Mouse (Mus musculus) heart, embryonic 13.5 days (tissue): ENCODE measurements around the gene Dapk2. TPM values are rescaled to one million over a fixed set of nuclear protein-coding genes. Genes with fewer than 3 reads are reported as not detected.

Experiments used
- ATAC-seq: fragments of 200-750 bp; cut with Nextera tagmentation; 2 replicates; pipeline ENCODE4 v1.8.0; 2017; ENCODE audit warnings: moderate TSS enrichment; ENCODE audit not compliant: insufficient number of reproducible peaks, low FRiP score, low TSS enrichment; ENCODE audit errors: extremely low read depth
- H3K27ac ChIP-seq: fragments of 300-500 bp; sonication (generic); replicated peaks from 2 replicates; pipeline ENCODE4 v1.5.1; 2015; ENCODE audit warnings: moderate library complexity, mild to moderate bottlenecking, inconsistent platforms
- H3K27me3 ChIP-seq: fragments of 300-500 bp; sonication (generic); replicated peaks from 2 replicates; pipeline ENCODE4 v1.6.1; 2015; ENCODE audit warnings: mild to moderate bottlenecking, inconsistent platforms
- H3K36me3 ChIP-seq: fragments of 300-500 bp; sonication (generic); 2 replicates; pipeline ENCODE4 v1.6.1; 2015; ENCODE audit warnings: mild to moderate bottlenecking, inconsistent platforms
- H3K4me1 ChIP-seq: fragments of 300-500 bp; sonication (generic); 2 replicates; pipeline ENCODE4 v1.6.1; 2015; ENCODE audit warnings: inconsistent platforms
- H3K4me2 ChIP-seq: fragments of 300-500 bp; sonication (generic); 2 replicates; pipeline ENCODE4 v1.6.1; 2015; ENCODE audit warnings: inconsistent platforms, mild to moderate bottlenecking, moderate library complexity
- H3K4me3 ChIP-seq: fragments of 300-500 bp; sonication (generic); 2 replicates; pipeline ENCODE4 v1.5.1; 2015; ENCODE audit warnings: moderate library complexity, mild to moderate bottlenecking, inconsistent platforms
- H3K9ac ChIP-seq: fragments of 300-500 bp; sonication (generic); 2 replicates; pipeline ENCODE4 v1.6.1; 2015; ENCODE audit warnings: inconsistent platforms, mild to moderate bottlenecking, moderate library complexity
- H3K9me3 ChIP-seq: fragments of 300-500 bp; sonication (generic); 2 replicates; pipeline ENCODE4 v1.6.1; 2016; ENCODE audit warnings: inconsistent platforms
- WGBS: fragments of 180-500 bp; shearing (Covaris S2); methylation state at CpG from one replicate; pipeline ENCODE4 v1.1.7; 2015; ENCODE audit warnings: mixed read lengths; 5-methylcytosine and 5-hydroxymethylcytosine counted together
- polyA plus RNA-seq: library from polyadenylated mRNA; unstranded; fragments of >200 nt; fragmentation: Nextera tagmentation; extraction: Ambion mirVana; gene quantifications from 2 replicates; pipeline ENCODE4 v1.2.1, GENCODE M21; 2015

Dapk2 gene
- polyA plus RNA-seq, 1 experiment from 2014 or later = 4.5 TPM

GRCm38 (mm10) chr9:66212802-66213201, 54.8 kb downstream of the Dapk2 start:
- H3K9me3 ChIP-seq = no peaks in the 10 kb centered on the region
- H3K9ac ChIP-seq = no peak overlapping the region
- H3K4me1 ChIP-seq = peaks cover 75% of the 10 kb centered on the region
- no peaks in the 10 kb centered on the region for H3K36me3 ChIP-seq
- no peak overlapping the region for H3K4me3 ChIP-seq
- no peaks in the 10 kb centered on the region for H3K27me3 ChIP-seq
- no peak for ATAC-seq
- 62% methylated on average over 5 of the region's 5 CpGs for WGBS
- peak overlapping the region; percentile 35; the same call in 1 of the 2 replicates for H3K4me2 ChIP-seq
- peak overlapping the region; percentile 72 for H3K27ac ChIP-seq

GRCm38 (mm10) chr9:66213386-66214032, 55.5 kb downstream of the Dapk2 start:
- no peaks in the 10 kb centered on the region for H3K27me3 ChIP-seq
- no peak for ATAC-seq
- peak overlapping the region; percentile 35 for H3K4me2 ChIP-seq
- peaks cover 82% of the 10 kb centered on the region for H3K4me1 ChIP-seq
- no peak overlapping the region for H3K4me3 ChIP-seq
- H3K36me3 ChIP-seq = no peaks in the 10 kb centered on the region
- H3K9ac ChIP-seq = no peak overlapping the region
- WGBS = 8% methylated on average over 5 of the region's 5 CpGs
- H3K27ac ChIP-seq = peak overlapping the region; percentile 72
- no peaks in the 10 kb centered on the region for H3K9me3 ChIP-seq

GRCm38 (mm10) chr9:66215551-66215950, 57.5 kb downstream of the Dapk2 start:
- H3K27ac ChIP-seq = no peak overlapping the region
- H3K9me3 ChIP-seq = no peaks in the 10 kb centered on the region
- no peak overlapping the region for H3K4me3 ChIP-seq
- no peaks in the 10 kb centered on the region for H3K36me3 ChIP-seq
- no peak overlapping the region for H3K4me2 ChIP-seq
- peaks cover 83% of the 10 kb centered on the region for H3K4me1 ChIP-seq
- no peak for ATAC-seq
- no peak overlapping the region for H3K9ac ChIP-seq
- no peaks in the 10 kb centered on the region for H3K27me3 ChIP-seq

- no peaks in the 10 kb centered on the region for H3K9me3 ChIP-seq
- no peak overlapping the region for H3K4me2 ChIP-seq
- WGBS = 69% methylated on average over 4 of the region's 4 CpGs
- H3K9ac ChIP-seq = no peak overlapping the region
- peaks cover 59% of the 10 kb centered on the region for H3K4me1 ChIP-seq
- ATAC-seq = no peak
- no peak overlapping the region for H3K4me3 ChIP-seq
- H3K27ac ChIP-seq = no peak overlapping the region
- no peaks in the 10 kb centered on the region for H3K27me3 ChIP-seq
- H3K36me3 ChIP-seq = no peaks in the 10 kb centered on the region
Measured at GRCm38 (mm10) chr9:66217970-66218369, 59.9 kb downstream of the Dapk2 start.

- ATAC-seq = no peak
- no peaks in the 10 kb centered on the region for H3K9me3 ChIP-seq
- H3K9ac ChIP-seq = no peak overlapping the region
- H3K4me1 ChIP-seq = peaks cover 47% of the 10 kb centered on the region
- 48% methylated on average over 10 of the region's 10 CpGs for WGBS
- no peaks in the 10 kb centered on the region for H3K36me3 ChIP-seq
- peak overlapping the region; percentile 46 for H3K27ac ChIP-seq
- peak overlapping the region; percentile 1; the same call in 1 of the 2 replicates for H3K4me2 ChIP-seq
- H3K27me3 ChIP-seq = no peaks in the 10 kb centered on the region
- H3K4me3 ChIP-seq = no peak overlapping the region
Measured at GRCm38 (mm10) chr9:66218917-66219725, 61.1 kb downstream of the Dapk2 start.

GRCm38 (mm10) chr9:66223872-66224271, 65.8 kb downstream of the Dapk2 start:
- no peaks in the 10 kb centered on the region for H3K27me3 ChIP-seq
- 77% methylated on average over 2 of the region's 2 CpGs for WGBS
- ATAC-seq = no peak

GRCm38 (mm10) chr9:66225737-66226485, 67.9 kb downstream of the Dapk2 start:
- Histone ChIP-seq H3K4me2 (no peak overlapping the region), H3K4me1 (peaks cover 9% of the 10 kb centered on the region; the same call in 1 of the 2 replicates), H3K27me3 (no peaks in the 10 kb centered on the region), H3K27ac (no peak overlapping the region), H3K4me3 (no peak overlapping the region), H3K9me3 (no peaks in the 10 kb centered on the region), H3K36me3 (no peaks in the 10 kb centered on the region), H3K9ac (no peak overlapping the region)
- no peak for ATAC-seq
- WGBS = 72% methylated on average over 5 of the region's 5 CpGs

More at GRCm38 (mm10) chr9:66223872-66224271, 65.8 kb downstream of the Dapk2 start:
- Histone ChIP-seq H3K9ac (no peak overlapping the region), H3K4me2 (no peak overlapping the region), H3K36me3 (no peaks in the 10 kb centered on the region), H3K4me1 (peaks cover 19% of the 10 kb centered on the region), H3K9me3 (no peaks in the 10 kb centered on the region), H3K4me3 (no peak overlapping the region), H3K27ac (no peak overlapping the region)

GRCm38 (mm10) chr9:66228456-66229151, 70.6 kb downstream of the Dapk2 start:
- Histone ChIP-seq H3K27ac (no peak overlapping the region), H3K9ac (no peak overlapping the region), H3K9me3 (no peaks in the 10 kb centered on the region), H3K4me1 (peaks cover 13% of the 10 kb centered on the region; the same call in 1 of the 2 replicates), H3K36me3 (no peaks in the 10 kb centered on the region), H3K4me3 (no peak overlapping the region), H3K4me2 (no peak overlapping the region), H3K27me3 (no peaks in the 10 kb centered on the region)
- ATAC-seq = no peak
- 67% methylated on average over 2 of the region's 2 CpGs for WGBS

- Histone ChIP-seq H3K27me3 (no peaks in the 10 kb centered on the region), H3K27ac (no peak overlapping the region), H3K9ac (no peak overlapping the region), H3K4me3 (no peak overlapping the region), H3K4me2 (no peak overlapping the region), H3K4me1 (0 out of 2 replicates have a peak, but pooled peaks cover 8% of the 10 kb centered on the region), H3K9me3 (0 out of 2 replicates have a peak, but pooled peaks cover 3% of the 10 kb centered on the region), H3K36me3 (peaks cover 4% of the 10 kb centered on the region; the same call in 1 of the 2 replicates)
- 69% methylated on average over 7 of the region's 7 CpGs for WGBS
- no peak for ATAC-seq
Measured at GRCm38 (mm10) chr9:66231820-66232479, 73.9 kb downstream of the Dapk2 start.

- no peaks in the 10 kb centered on the region for H3K27me3 ChIP-seq
- H3K36me3 ChIP-seq = peaks cover 4% of the 10 kb centered on the region; the same call in 1 of the 2 replicates
- H3K9me3 ChIP-seq = 0 out of 2 replicates have a peak, but pooled peaks cover 3% of the 10 kb centered on the region
- 53% methylated on average over 2 of the region's 2 CpGs for WGBS
- H3K4me2 ChIP-seq = no peak overlapping the region
- no peak overlapping the region for H3K9ac ChIP-seq
- peaks cover 34% of the 10 kb centered on the region for H3K4me1 ChIP-seq
- H3K4me3 ChIP-seq = no peak overlapping the region
- no peak overlapping the region for H3K27ac ChIP-seq
- no peak for ATAC-seq
Measured at GRCm38 (mm10) chr9:66236615-66237014, 78.6 kb downstream of the Dapk2 start.
